Mouse (Mus musculus) neural tube, embryonic 11.5 days (tissue): ENCODE data around the gene Hdac5. TPM values are rescaled to one million over a fixed set of nuclear protein-coding genes. Genes with fewer than 3 reads are reported as not detected.

Source experiments
- ATAC-seq: fragments of 200-750 bp; cut with Nextera tagmentation; 2 replicates; pipeline ENCODE4 v1.8.0; 2017; ENCODE audit warnings: moderate number of reproducible peaks, mild to moderate bottlenecking, moderate TSS enrichment, moderate library complexity; ENCODE audit not compliant: insufficient read depth, low FRiP score, low TSS enrichment
- DNase-seq: peaks from one replicate; pipeline ENCODE4 v3.0.0-alpha.2; 2015; ENCODE audit warnings: low spot score
- H3K27ac ChIP-seq: fragments of 300-500 bp; sonication (generic); 2 replicates; pipeline ENCODE4 v1.5.1; 2014; ENCODE audit warnings: low read depth, mild to moderate bottlenecking, low read length
- H3K27me3 ChIP-seq: fragments of 300-500 bp; sonication (generic); 2 replicates; pipeline ENCODE4 v1.6.1; 2014; ENCODE audit warnings: mild to moderate bottlenecking, low read length, mixed read lengths; ENCODE audit not compliant: control insufficient read depth, insufficient read depth
- H3K36me3 ChIP-seq: fragments of 300-500 bp; sonication (generic); 2 replicates; pipeline ENCODE4 v1.6.1; 2014; ENCODE audit warnings: mild to moderate bottlenecking, low read length, moderate library complexity, mixed read lengths; ENCODE audit not compliant: control insufficient read depth, insufficient read depth
- H3K4me1 ChIP-seq: fragments of 300-500 bp; sonication (generic); 2 replicates; pipeline ENCODE4 v1.6.1; 2014; ENCODE audit warnings: low read length, mixed read lengths; ENCODE audit not compliant: control insufficient read depth, insufficient read depth
- H3K4me2 ChIP-seq: fragments of 300-500 bp; sonication (generic); 2 replicates; pipeline ENCODE4 v1.6.1; 2014; ENCODE audit warnings: low read depth, mild to moderate bottlenecking, moderate library complexity
- H3K4me3 ChIP-seq: fragments of 300-500 bp; sonication (generic); 2 replicates; pipeline ENCODE4 v1.5.1; 2014; ENCODE audit warnings: low read depth, low read length
- H3K9ac ChIP-seq: fragments of 300-500 bp; sonication (generic); 2 replicates; pipeline ENCODE4 v1.6.1; 2014; ENCODE audit warnings: mild to moderate bottlenecking, low read length
- H3K9me3 ChIP-seq: fragments of 300-500 bp; sonication (generic); 2 replicates; pipeline ENCODE4 v1.6.1; 2016; ENCODE audit warnings: low read length; ENCODE audit not compliant: control insufficient read depth
- WGBS: fragments of 180-500 bp; shearing (Covaris S2); extraction: QIAGEN DNeasy Blood & Tissue Kit; methylation state at CpG from one replicate; pipeline ENCODE4 v1.1.7; 2014; 5-methylcytosine and 5-hydroxymethylcytosine counted together
- polyA plus RNA-seq: library from polyadenylated mRNA; unstranded; fragments of >200 nt; fragmentation: Nextera tagmentation; extraction: Ambion mirVana; gene quantifications from 2 replicates; pipeline ENCODE4 v1.2.1, GENCODE M21; 2014

Gene Hdac5
- polyA plus RNA-seq, 1 experiment from 2014 or later, result 42.7 TPM

- Histone ChIP-seq H3K9me3 (no peaks in the 10 kb centered on the region), H3K27ac (no peak overlapping the region), H3K36me3 (peaks cover 3% of the 10 kb centered on the region), H3K9ac (no peak overlapping the region), H3K27me3 (no peaks in the 10 kb centered on the region), H3K4me1 (peaks cover 39% of the 10 kb centered on the region), H3K4me3 (no peak overlapping the region), H3K4me2 (no peak overlapping the region)
- 71% methylated on average over 6 of the region's 6 CpGs for WGBS
- ATAC-seq (no peak), DNase-seq (peak; percentile 10)
Observed at GRCm38 (mm10) chr11:102220451-102220850, 9.5 kb downstream of the Hdac5 start.

- WGBS, result 81% methylated on average over 4 of the region's 4 CpGs
- peaks cover 3% of the 10 kb centered on the region for H3K36me3 ChIP-seq
- H3K27me3 ChIP-seq, result no peaks in the 10 kb centered on the region
- ATAC-seq (no peak), DNase-seq (peak; percentile 5)
- no peak overlapping the region for H3K9ac ChIP-seq
- H3K4me2 ChIP-seq, result no peak overlapping the region
- H3K27ac ChIP-seq, result no peak overlapping the region
- H3K4me1 ChIP-seq, result peaks cover 35% of the 10 kb centered on the region
- no peaks in the 10 kb centered on the region for H3K9me3 ChIP-seq
- H3K4me3 ChIP-seq, result no peak overlapping the region
Observed at GRCm38 (mm10) chr11:102219994-102220346, 10.0 kb downstream of the Hdac5 start.

DNA sequence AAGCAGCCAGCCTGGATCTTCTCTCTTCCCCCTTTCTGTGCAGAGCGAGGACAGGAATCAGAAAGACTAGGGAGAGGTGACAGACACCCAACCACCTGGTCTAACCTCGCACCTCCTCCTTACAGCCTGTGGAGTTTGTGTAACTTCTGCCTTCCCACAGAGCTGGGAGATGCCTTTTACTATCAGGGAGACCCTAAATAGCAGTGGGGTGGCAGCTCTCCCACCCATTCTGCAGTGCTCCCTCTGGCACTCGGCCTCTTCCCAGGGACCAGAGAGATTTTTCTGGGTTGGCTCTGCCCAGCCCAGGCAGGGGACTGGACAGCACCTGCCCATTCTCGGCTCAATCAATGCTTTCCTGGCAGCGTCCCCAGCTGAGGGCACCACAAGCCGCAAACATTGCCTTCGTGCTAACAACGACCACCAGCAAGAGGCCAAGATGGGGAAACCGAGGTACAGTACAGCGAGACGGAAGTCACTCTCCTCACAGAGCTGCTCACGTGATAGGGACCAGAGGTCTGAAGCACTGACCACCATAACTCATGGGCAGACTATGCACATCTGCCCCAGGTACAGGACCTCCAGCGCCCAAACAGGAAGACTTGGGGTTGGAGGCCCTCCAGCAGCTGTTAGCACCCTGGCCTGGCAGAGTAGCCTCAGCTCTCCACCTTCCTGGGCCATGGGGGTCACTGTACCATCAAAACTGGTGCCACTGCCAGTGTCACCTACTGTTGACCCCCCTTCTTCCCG, 10.5 kb downstream of the Hdac5 start:
- Histone ChIP-seq H3K4me3 (peak overlapping the region; percentile 10; the same call in 1 of the 2 replicates), H3K27ac (peak overlapping the region; percentile 60; the same call in 1 of the 2 replicates), H3K36me3 (peaks cover 3% of the 10 kb centered on the region), H3K4me1 (peaks cover 33% of the 10 kb centered on the region), H3K27me3 (no peaks in the 10 kb centered on the region), H3K9ac (no peak overlapping the region), H3K9me3 (no peaks in the 10 kb centered on the region), H3K4me2 (peak overlapping the region; percentile 40)
- no peak for ATAC-seq
- DNase-seq, result peak; percentile 9
- WGBS, result 67% methylated on average over 14 of the region's 14 CpGs

- H3K9ac ChIP-seq, result peak overlapping the region; percentile 37
- no peaks in the 10 kb centered on the region for H3K9me3 ChIP-seq
- peaks cover 3% of the 10 kb centered on the region for H3K36me3 ChIP-seq
- ATAC-seq (peak; percentile 74), DNase-seq (peak; percentile 77)
- H3K4me2 ChIP-seq, result peak overlapping the region; percentile 40
- WGBS, result under 1% methylated on average over 7 of the region's 10 CpGs
- H3K4me3 ChIP-seq, result peak overlapping the region; percentile 21
- peak overlapping the region; percentile 60; the same call in 1 of the 2 replicates for H3K27ac ChIP-seq
- no peaks in the 10 kb centered on the region for H3K27me3 ChIP-seq
- peaks cover 31% of the 10 kb centered on the region for H3K4me1 ChIP-seq
Observed at GRCm38 (mm10) chr11:102218783-102219182, 11.2 kb downstream of the Hdac5 start.

GRCm38 (mm10) chr11:102217876-102218430, 12.0 kb downstream of the Hdac5 start:
- Histone ChIP-seq H3K27me3 (no peaks in the 10 kb centered on the region), H3K36me3 (peaks cover 3% of the 10 kb centered on the region), H3K9ac (peak overlapping the region; percentile 37), H3K9me3 (no peaks in the 10 kb centered on the region), H3K27ac (no peak overlapping the region), H3K4me2 (peak overlapping the region; percentile 40), H3K4me1 (peaks cover 31% of the 10 kb centered on the region), H3K4me3 (peak overlapping the region; percentile 21)
- DNase-seq (no peak), ATAC-seq (no peak)
- WGBS, result 76% methylated on average over 7 of the region's 7 CpGs

DNA sequence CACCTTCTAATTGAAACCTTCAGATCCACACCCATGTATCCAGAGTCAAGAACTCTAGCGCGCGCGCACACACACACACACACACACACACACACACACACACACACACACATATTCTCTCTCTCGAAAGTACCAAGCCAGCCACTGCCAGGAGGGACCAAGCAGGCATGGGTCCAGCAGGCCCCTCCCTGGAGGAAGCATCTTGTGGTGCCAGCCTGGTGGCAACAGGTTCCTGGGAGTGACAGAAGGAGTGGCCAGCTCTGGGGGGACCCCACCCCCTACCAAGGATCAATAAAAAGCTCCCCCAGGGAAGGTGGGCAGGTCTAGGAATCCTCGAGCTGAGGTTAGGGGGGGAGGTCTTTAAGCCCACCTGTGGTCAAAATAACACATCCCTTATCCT, 12.6 kb downstream of the Hdac5 start:
- no peaks in the 10 kb centered on the region for H3K9me3 ChIP-seq
- H3K9ac ChIP-seq, result no peak overlapping the region
- H3K27me3 ChIP-seq, result no peaks in the 10 kb centered on the region
- no peak overlapping the region for H3K27ac ChIP-seq
- H3K4me3 ChIP-seq, result no peak overlapping the region
- no peak for DNase-seq
- peaks cover 31% of the 10 kb centered on the region for H3K4me1 ChIP-seq
- 85% methylated on average over 6 of the region's 6 CpGs for WGBS
- H3K36me3 ChIP-seq, result no peaks in the 10 kb centered on the region; the same call in none of the 2 replicates
- peak overlapping the region; percentile 9; the same call in 1 of the 2 replicates for H3K4me2 ChIP-seq
- ATAC-seq, result no peak

DNA sequence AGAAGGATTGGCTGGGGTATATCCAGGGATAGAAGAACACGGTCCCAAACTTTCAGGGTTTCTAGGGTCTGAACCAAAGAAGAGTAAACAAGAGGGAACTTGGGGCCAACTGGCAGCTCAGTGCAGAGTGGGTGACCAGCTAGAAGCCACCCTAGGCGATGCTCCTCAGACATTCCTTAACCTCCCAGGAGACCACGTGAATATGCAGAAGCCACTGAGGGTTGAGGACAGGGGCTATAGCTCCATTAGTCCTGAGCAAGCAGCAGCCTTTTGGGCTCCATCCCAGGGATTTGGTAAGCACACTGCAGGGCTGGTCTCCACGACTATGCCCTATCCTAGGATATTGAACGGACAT, 13.1 kb downstream of the Hdac5 start:
- WGBS, result 64% methylated on average over 5 of the region's 5 CpGs
- no peak overlapping the region for H3K4me3 ChIP-seq
- no peaks in the 10 kb centered on the region for H3K27me3 ChIP-seq
- no peak overlapping the region for H3K4me2 ChIP-seq
- DNase-seq (no peak), ATAC-seq (no peak)
- no peaks in the 10 kb centered on the region for H3K9me3 ChIP-seq
- peaks cover 35% of the 10 kb centered on the region for H3K4me1 ChIP-seq
- no peak overlapping the region for H3K9ac ChIP-seq
- H3K36me3 ChIP-seq, result no peaks in the 10 kb centered on the region; the same call in none of the 2 replicates
- no peak overlapping the region for H3K27ac ChIP-seq

GRCm38 (mm10) chr11:102216056-102216885, 13.7 kb downstream of the Hdac5 start:
- no peaks in the 10 kb centered on the region for H3K9me3 ChIP-seq
- DNase-seq (no peak), ATAC-seq (no peak)
- H3K27me3 ChIP-seq, result no peaks in the 10 kb centered on the region
- H3K4me3 ChIP-seq, result no peak overlapping the region; the same call in 1 of the 2 replicates
- H3K4me1 ChIP-seq, result peaks cover 40% of the 10 kb centered on the region
- WGBS, result 54% methylated on average over 12 of the region's 12 CpGs
- no peak overlapping the region for H3K9ac ChIP-seq
- no peak overlapping the region for H3K27ac ChIP-seq
- no peaks in the 10 kb centered on the region; the same call in none of the 2 replicates for H3K36me3 ChIP-seq
- 0 out of 2 replicates have a peak overlapping the region, but pooled peaks have one; percentile 4 for H3K4me2 ChIP-seq
